Mouse (Mus musculus) myocyte (in vitro differentiated cells): ENCODE results near the gene Zfp963.

ENCODE experiments used
- E2F4 ChIP-seq: IDR thresholded peaks from one replicate; pipeline ENCODE4 v1.6.1; 2011; ENCODE audit warnings: mild to moderate bottlenecking, control low read depth, moderate library complexity; ENCODE audit not compliant: insufficient read depth
- MAX ChIP-seq: IDR thresholded peaks from one replicate; pipeline ENCODE4 v1.6.1; 2011; ENCODE audit warnings: low read depth, mild to moderate bottlenecking, control low read depth
- MYOD1 ChIP-seq, 3 experiments: IDR thresholded peaks; one replicate each; pipeline ENCODE4 v1.6.1; 2011; ENCODE audit warnings: control low read depth in 2 of 3, low read depth in 2 of 3, mild to moderate bottlenecking in 2 of 3, moderate library complexity in 1 of 3; ENCODE audit not compliant: insufficient read length in 2 of 3, control insufficient read depth in 1 of 3
- MYOG ChIP-seq, 3 experiments: IDR thresholded peaks; one replicate each; pipeline ENCODE4 v1.6.1; 2011; ENCODE audit warnings: control low read depth in 2 of 3, low read depth in 2 of 3, mild to moderate bottlenecking in 2 of 3; ENCODE audit not compliant: insufficient read length in 2 of 3, control insufficient read depth in 1 of 3, insufficient read depth in 1 of 3
- POLR2A ChIP-seq: IDR thresholded peaks from one replicate; pipeline ENCODE4 v1.6.1; 2011; ENCODE audit warnings: low read depth, mild to moderate bottlenecking, control low read depth, moderate library complexity; ENCODE audit not compliant: insufficient read length
- POLR2AphosphoS2 ChIP-seq: IDR thresholded peaks from one replicate; pipeline ENCODE4 v1.6.1; 2011; ENCODE audit warnings: low read depth, control low read depth; ENCODE audit not compliant: insufficient read length
- REST ChIP-seq: IDR thresholded peaks from one replicate; pipeline ENCODE4 v1.6.1; 2011; ENCODE audit warnings: mild to moderate bottlenecking, control low read depth, moderate library complexity; ENCODE audit not compliant: insufficient read depth, insufficient read length
- SRF ChIP-seq: IDR thresholded peaks from one replicate; pipeline ENCODE4 v1.6.1; 2011; ENCODE audit warnings: low read depth; ENCODE audit not compliant: control insufficient read depth, insufficient read length
- TCF3 ChIP-seq: IDR thresholded peaks from one replicate; pipeline ENCODE4 v1.6.1; 2011; ENCODE audit warnings: low read depth, control low read depth; ENCODE audit not compliant: insufficient read length
- USF1 ChIP-seq: IDR thresholded peaks from one replicate; pipeline ENCODE4 v1.6.1; 2011; ENCODE audit warnings: low read depth, mild to moderate bottlenecking, control low read depth, moderate library complexity

DNA sequence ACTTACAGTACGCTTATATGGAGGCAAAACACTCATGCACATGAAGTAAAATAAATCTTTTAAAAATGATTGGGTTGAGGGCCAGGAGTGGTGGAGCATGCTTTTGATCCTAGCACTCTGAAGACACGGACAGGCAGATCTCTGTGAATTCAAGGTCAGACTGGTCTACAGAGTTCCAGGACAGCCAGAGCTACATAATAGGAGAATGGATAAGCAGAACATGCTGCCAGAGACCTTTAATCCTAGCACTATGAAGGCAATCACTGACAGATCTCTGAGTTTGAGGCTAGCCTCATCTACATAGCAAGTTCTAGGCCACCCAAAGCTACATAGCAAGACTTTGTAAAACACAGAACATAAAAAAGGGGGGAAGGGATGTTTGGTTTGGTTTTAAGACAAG is 22.3 kb upstream of the Zfp963 start:
- TF ChIP-seq MYOG (IDR thresholded peaks at IDR 0.05; ENCODE audit: control insufficient read depth in 1 of 3, insufficient read depth in 1 of 3, insufficient read length in 2 of 3, low read depth in 2 of 3) (no peak), REST (no peak), POLR2A (no peak), MAX (no peak), E2F4 (no peak), POLR2AphosphoS2 (no peak), MYOD1 (IDR thresholded peaks at IDR 0.05; ENCODE audit: control insufficient read depth in 1 of 3, insufficient read length in 2 of 3, low read depth in 2 of 3) (no peak), USF1 (no peak), SRF (no peak), TCF3 (no peak)
